Mouse (Mus musculus): ENCODE measurements around the gene Prkag1.

Prkag1 gene

GRCm38 (mm10) chr15:98852733-98853132, 21.4 kb upstream of the Prkag1 start:
- DNase-seq (ENCODE audit: low spot score): no peak

- no peak for DNase-seq (ENCODE audit: low spot score)
These were observed 20.8 kb upstream of the Prkag1 start for GRCm38 (mm10) chr15:98852071-98852470.

- DNase-seq (ENCODE audit: low spot score): no peak
These were observed 20.0 kb upstream of the Prkag1 start for GRCm38 (mm10) chr15:98851229-98851818.

GRCm38 (mm10) chr15:98850668-98851067, 19.3 kb upstream of the Prkag1 start:
- DNase-seq (ENCODE audit: low spot score): no peak

GRCm38 (mm10) chr15:98849956-98850600, 18.8 kb upstream of the Prkag1 start:
- no peak for DNase-seq (ENCODE audit: low spot score)

- DNase-seq (ENCODE audit: low spot score): no peak
These were observed 17.8 kb upstream of the Prkag1 start for GRCm38 (mm10) chr15:98849165-98849564.

GRCm38 (mm10) chr15:98846140-98846539, 14.8 kb upstream of the Prkag1 start:
- no peak for DNase-seq (ENCODE audit: low spot score)

GRCm38 (mm10) chr15:98845149-98845548, 13.8 kb upstream of the Prkag1 start:
- DNase-seq (ENCODE audit: low spot score): no peak

- DNase-seq (ENCODE audit: low spot score): no peak
These were observed 12.4 kb upstream of the Prkag1 start for GRCm38 (mm10) chr15:98843595-98844223.

- no peak for DNase-seq (ENCODE audit: low spot score)
These were observed 8.6 kb upstream of the Prkag1 start for GRCm38 (mm10) chr15:98839671-98840585.

- no peak for DNase-seq (ENCODE audit: low spot score)
These were observed 7.8 kb upstream of the Prkag1 start for GRCm38 (mm10) chr15:98839161-98839560.

- no peak for DNase-seq (ENCODE audit: low spot score)
These were observed 6.4 kb upstream of the Prkag1 start for GRCm38 (mm10) chr15:98837743-98838103.

- DNase-seq (ENCODE audit: low spot score): no peak
These were observed 5.9 kb upstream of the Prkag1 start for GRCm38 (mm10) chr15:98837006-98837742.

- no peak for DNase-seq (ENCODE audit: low spot score)
These were observed 4.0 kb upstream of the Prkag1 start for GRCm38 (mm10) chr15:98835291-98835690.

GRCm38 (mm10) chr15:98834059-98834458, 2.7 kb upstream of the Prkag1 start:
- no peak for DNase-seq (ENCODE audit: low spot score)

GRCm38 (mm10) chr15:98833281-98833680, 2.0 kb upstream of the Prkag1 start:
- no peak for DNase-seq (ENCODE audit: low spot score)

- no peak for DNase-seq (ENCODE audit: low spot score)
These were observed 1.1 kb upstream of the Prkag1 start for GRCm38 (mm10) chr15:98832161-98833058.

- no peak for DNase-seq (ENCODE audit: low spot score)
These were observed 339 bp upstream of the Prkag1 start for GRCm38 (mm10) chr15:98831684-98832035.

GRCm38 (mm10) chr15:98827611-98828011, 3.7 kb downstream of the Prkag1 start:
- DNase-seq (ENCODE audit: low spot score): no peak

- DNase-seq (ENCODE audit: low spot score): no peak
These were observed 7.9 kb downstream of the Prkag1 start for GRCm38 (mm10) chr15:98823434-98823833.

- DNase-seq (ENCODE audit: low spot score): no peak
These were observed 9.2 kb downstream of the Prkag1 start for GRCm38 (mm10) chr15:98822147-98822546.

Measured in layer of hippocampus, adult 9-10 months (tissue).